Mouse (Mus musculus): Measurements from ENCODE around the gene Lyst. TPM values are rescaled to one million over a fixed set of nuclear protein-coding genes. Genes with fewer than 3 reads are reported as not detected.

Gene Lyst
- polyA plus RNA-seq, 1 experiment from 2014 or later = 6.4 TPM

GRCm38 (mm10) chr13:13775778-13776494, 185.7 kb downstream of the Lyst start:
- peaks cover 3% of the 10 kb centered on the region for H3K36me3 ChIP-seq (ENCODE audit: control insufficient read depth, insufficient read depth, low read length)
- DNase-seq = peak; percentile 83
- H3K4me3 ChIP-seq (replicated peaks; ENCODE audit: low read depth, low read length) = no peak overlapping the region
- ATAC-seq (ENCODE audit: low FRiP score, low TSS enrichment) = peak; percentile 78
- no peak overlapping the region for H3K4me2 ChIP-seq (ENCODE audit: low read length)
- H3K9me3 ChIP-seq (ENCODE audit: control insufficient read depth, low read length) = no peaks in the 10 kb centered on the region
- H3K27ac ChIP-seq (replicated peaks; ENCODE audit: low read depth, low read length) = no peak overlapping the region
- no peak overlapping the region for H3K9ac ChIP-seq (replicated peaks; ENCODE audit: low read length)
- H3K4me1 ChIP-seq (ENCODE audit: control insufficient read depth, insufficient read depth, low read length) = no peaks in the 10 kb centered on the region
- no peaks in the 10 kb centered on the region for H3K27me3 ChIP-seq (ENCODE audit: control insufficient read depth, insufficient read depth, low read length)

- Histone ChIP-seq H3K9ac (replicated peaks; ENCODE audit: low read length) (no peak overlapping the region), H3K4me3 (replicated peaks; ENCODE audit: low read depth, low read length) (no peak overlapping the region), H3K36me3 (ENCODE audit: control insufficient read depth, insufficient read depth, low read length) (peaks cover 3% of the 10 kb centered on the region), H3K9me3 (ENCODE audit: control insufficient read depth, low read length) (no peaks in the 10 kb centered on the region), H3K4me2 (ENCODE audit: low read length) (no peak overlapping the region), H3K27ac (replicated peaks; ENCODE audit: low read depth, low read length) (no peak overlapping the region), H3K27me3 (ENCODE audit: control insufficient read depth, insufficient read depth, low read length) (no peaks in the 10 kb centered on the region), H3K4me1 (ENCODE audit: control insufficient read depth, insufficient read depth, low read length) (no peaks in the 10 kb centered on the region)
- DNase-seq = no peak
- ATAC-seq (ENCODE audit: low FRiP score, low TSS enrichment) = no peak
- WGBS = 89% methylated on average over 11 of the region's 11 CpGs
Observed at GRCm38 (mm10) chr13:13777052-13777451, 186.9 kb downstream of the Lyst start.

GRCm38 (mm10) chr13:13777696-13778095, 187.5 kb downstream of the Lyst start:
- no peak overlapping the region for H3K9ac ChIP-seq (replicated peaks; ENCODE audit: low read length)
- H3K27me3 ChIP-seq (ENCODE audit: control insufficient read depth, insufficient read depth, low read length) = no peaks in the 10 kb centered on the region
- H3K9me3 ChIP-seq (ENCODE audit: control insufficient read depth, low read length) = no peaks in the 10 kb centered on the region
- H3K4me2 ChIP-seq (ENCODE audit: low read length) = no peak overlapping the region
- peaks cover 3% of the 10 kb centered on the region for H3K36me3 ChIP-seq (ENCODE audit: control insufficient read depth, insufficient read depth, low read length)
- no peaks in the 10 kb centered on the region for H3K4me1 ChIP-seq (ENCODE audit: control insufficient read depth, insufficient read depth, low read length)
- H3K27ac ChIP-seq (replicated peaks; ENCODE audit: low read depth, low read length) = no peak overlapping the region
- 80% methylated on average over 8 of the region's 8 CpGs for WGBS
- DNase-seq = no peak
- no peak overlapping the region for H3K4me3 ChIP-seq (replicated peaks; ENCODE audit: low read depth, low read length)
- ATAC-seq (ENCODE audit: low FRiP score, low TSS enrichment) = no peak

- ATAC-seq (ENCODE audit: low FRiP score, low TSS enrichment) = no peak
- 75% methylated on average over 1 of the region's 1 CpGs for WGBS
- no peak overlapping the region for H3K9ac ChIP-seq (replicated peaks; ENCODE audit: low read length)
Observed at GRCm38 (mm10) chr13:13778837-13779458, 188.8 kb downstream of the Lyst start.

GRCm38 (mm10) chr13:13780271-13780670, 190.1 kb downstream of the Lyst start:
- Histone ChIP-seq H3K4me2 (ENCODE audit: low read length) (no peak overlapping the region), H3K9me3 (ENCODE audit: control insufficient read depth, low read length) (no peaks in the 10 kb centered on the region), H3K4me1 (ENCODE audit: control insufficient read depth, insufficient read depth, low read length) (no peaks in the 10 kb centered on the region), H3K27ac (replicated peaks; ENCODE audit: low read depth, low read length) (no peak overlapping the region), H3K4me3 (replicated peaks; ENCODE audit: low read depth, low read length) (no peak overlapping the region), H3K27me3 (ENCODE audit: control insufficient read depth, insufficient read depth, low read length) (peaks cover 5% of the 10 kb centered on the region; the same call in 1 of the 2 replicates), H3K9ac (replicated peaks; ENCODE audit: low read length) (no peak overlapping the region), H3K36me3 (ENCODE audit: control insufficient read depth, insufficient read depth, low read length) (peaks cover 3% of the 10 kb centered on the region)
- no peak for ATAC-seq (ENCODE audit: low FRiP score, low TSS enrichment)
- WGBS = 81% methylated on average over 3 of the region's 3 CpGs
- no peak for DNase-seq

More at GRCm38 (mm10) chr13:13778837-13779458, 188.8 kb downstream of the Lyst start:
- no peaks in the 10 kb centered on the region for H3K4me1 ChIP-seq (ENCODE audit: control insufficient read depth, insufficient read depth, low read length)
- DNase-seq = no peak
- no peak overlapping the region for H3K4me3 ChIP-seq (replicated peaks; ENCODE audit: low read depth, low read length)
- H3K9me3 ChIP-seq (ENCODE audit: control insufficient read depth, low read length) = no peaks in the 10 kb centered on the region
- H3K27ac ChIP-seq (replicated peaks; ENCODE audit: low read depth, low read length) = no peak overlapping the region
- H3K36me3 ChIP-seq (ENCODE audit: control insufficient read depth, insufficient read depth, low read length) = peaks cover 3% of the 10 kb centered on the region
- H3K4me2 ChIP-seq (ENCODE audit: low read length) = no peak overlapping the region
- no peaks in the 10 kb centered on the region for H3K27me3 ChIP-seq (ENCODE audit: control insufficient read depth, insufficient read depth, low read length)

- no peak overlapping the region for H3K27ac ChIP-seq (replicated peaks; ENCODE audit: low read depth, low read length)
- H3K9me3 ChIP-seq (ENCODE audit: control insufficient read depth, low read length) = no peaks in the 10 kb centered on the region
- peaks cover 5% of the 10 kb centered on the region; the same call in 1 of the 2 replicates for H3K27me3 ChIP-seq (ENCODE audit: control insufficient read depth, insufficient read depth, low read length)
- no peak overlapping the region for H3K4me2 ChIP-seq (ENCODE audit: low read length)
- DNase-seq (no peak), ATAC-seq (ENCODE audit: low FRiP score, low TSS enrichment) (no peak)
- peaks cover 3% of the 10 kb centered on the region for H3K36me3 ChIP-seq (ENCODE audit: control insufficient read depth, insufficient read depth, low read length)
- no peaks in the 10 kb centered on the region for H3K4me1 ChIP-seq (ENCODE audit: control insufficient read depth, insufficient read depth, low read length)
- no peak overlapping the region for H3K9ac ChIP-seq (replicated peaks; ENCODE audit: low read length)
- no peak overlapping the region for H3K4me3 ChIP-seq (replicated peaks; ENCODE audit: low read depth, low read length)
- WGBS = 80% methylated on average over 4 of the region's 4 CpGs
Observed at GRCm38 (mm10) chr13:13781026-13781425, 190.8 kb downstream of the Lyst start.

GRCm38 (mm10) chr13:13783296-13783695, 193.1 kb downstream of the Lyst start:
- ATAC-seq (ENCODE audit: low FRiP score, low TSS enrichment) (no peak), DNase-seq (no peak)
- Histone ChIP-seq H3K36me3 (ENCODE audit: control insufficient read depth, insufficient read depth, low read length) (no peaks in the 10 kb centered on the region), H3K4me1 (ENCODE audit: control insufficient read depth, insufficient read depth, low read length) (no peaks in the 10 kb centered on the region), H3K27me3 (ENCODE audit: control insufficient read depth, insufficient read depth, low read length) (peaks cover 5% of the 10 kb centered on the region; the same call in 1 of the 2 replicates), H3K4me2 (ENCODE audit: low read length) (peak overlapping the region; percentile 76), H3K4me3 (replicated peaks; ENCODE audit: low read depth, low read length) (peak overlapping the region; percentile 59; the same call in 1 of the 2 replicates), H3K27ac (replicated peaks; ENCODE audit: low read depth, low read length) (no peak overlapping the region), H3K9ac (replicated peaks; ENCODE audit: low read length) (no peak overlapping the region; the same call in 1 of the 2 replicates), H3K9me3 (ENCODE audit: control insufficient read depth, low read length) (no peaks in the 10 kb centered on the region)
- WGBS = 49% methylated on average over 7 of the region's 7 CpGs

GRCm38 (mm10) chr13:13783894-13784419, 193.8 kb downstream of the Lyst start, which contains the start of gene Gng4:
Gene Gng4 (plus strand): TSS chr13:13784059.
- ATAC-seq (ENCODE audit: low FRiP score, low TSS enrichment) = peak; percentile 82
- peaks cover 5% of the 10 kb centered on the region; the same call in 1 of the 2 replicates for H3K27me3 ChIP-seq (ENCODE audit: control insufficient read depth, insufficient read depth, low read length)
- H3K27ac ChIP-seq (replicated peaks; ENCODE audit: low read depth, low read length) = 0 out of 2 replicates have a peak within 1 kb of the TSS, but pooled peaks have one; percentile 37
- peak within 1 kb of the TSS; percentile 76 for H3K4me2 ChIP-seq (ENCODE audit: low read length)
- no peaks in the 10 kb centered on the region for H3K36me3 ChIP-seq (ENCODE audit: control insufficient read depth, insufficient read depth, low read length)
- peak within 1 kb of the TSS; percentile 59 for H3K4me3 ChIP-seq (replicated peaks; ENCODE audit: low read depth, low read length)
- under 1% methylated on average over 43 of the region's 43 CpGs for WGBS
- no peaks in the 10 kb centered on the region for H3K9me3 ChIP-seq (ENCODE audit: control insufficient read depth, low read length)
- DNase-seq = peak; percentile 82
- H3K4me1 ChIP-seq (ENCODE audit: control insufficient read depth, insufficient read depth, low read length) = no peaks in the 10 kb centered on the region
- H3K9ac ChIP-seq (replicated peaks; ENCODE audit: low read length) = peak within 1 kb of the TSS; percentile 61

All from midbrain, embryonic 14.5 days (tissue).